In the genomic region with DNA sequence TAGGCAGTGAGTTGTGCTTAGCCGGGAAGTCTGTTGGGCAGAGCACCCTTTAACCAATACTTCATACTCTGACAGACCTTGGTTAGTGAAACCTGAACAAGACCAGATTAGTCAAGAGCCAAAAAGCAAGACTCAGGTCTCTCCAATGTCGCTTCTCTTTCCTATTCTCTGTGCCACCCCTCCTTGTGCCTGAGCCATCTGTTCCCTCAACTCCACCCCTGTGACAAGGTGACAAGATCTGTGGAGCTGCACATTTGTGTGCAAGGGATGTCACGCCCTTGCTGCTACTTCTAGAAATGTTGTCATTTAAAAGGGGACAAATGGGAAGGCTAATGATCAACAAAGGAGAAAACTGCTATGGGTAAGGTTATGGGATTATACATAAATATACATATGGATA, we compare ENCODE assay signal across 10 mouse cellular contexts.
"Had no signal": no experiment of that assay in that cellular context is flagged by ENCODE, and none has a peak within 500 bp of the region (broad histone marks: within the 10 kb centered on the region; RNA-seq: fewer than 3 reads in every experiment).

No protein-coding gene starts in this region.

- DNase-seq: kidney, postnatal 25 days; liver; liver, embryonic 13.5 days; liver, postnatal 0 days; lung, postnatal 14 days; retina, postnatal 1 day; right cerebral cortex, postnatal 4 days; spleen, adult 18-20 months; thymus, postnatal 36 days had no signal

- ATAC-seq: liver, postnatal 0 days; midbrain, embryonic 15.5 days had no signal
